Mouse (Mus musculus) midbrain, embryonic 14.5 days (tissue): ENCODE measurements around the gene Smarcc2. TPM values are rescaled to one million over a fixed set of nuclear protein-coding genes. Genes with fewer than 3 reads are reported as not detected.
"Not testable (repeated sequence)": the region's sequence is repeated elsewhere in the genome, so short reads cannot be mapped to it uniquely, and the experiment has no call there.

Experiments
- ATAC-seq: fragments of 200-750 bp; cut with Nextera tagmentation; 2 replicates; pipeline ENCODE4 v1.8.0; 2017; ENCODE audit warnings: moderate number of reproducible peaks, moderate library complexity; ENCODE audit not compliant: low FRiP score, low TSS enrichment
- DNase-seq: peaks from one replicate; pipeline ENCODE4 v3.0.0-alpha.2; 2015
- H3K27ac ChIP-seq: fragments of 300-500 bp; sonication (generic); replicated peaks from 2 replicates; pipeline ENCODE4 v1.5.1; 2014; ENCODE audit warnings: mild to moderate bottlenecking, low read depth, low read length, moderate library complexity
- H3K27me3 ChIP-seq: fragments of 300-500 bp; sonication (generic); 2 replicates; pipeline ENCODE4 v1.6.1; 2014; ENCODE audit warnings: low read length, control low read depth, mixed read lengths; ENCODE audit not compliant: control insufficient read depth, insufficient read depth
- H3K36me3 ChIP-seq: fragments of 300-500 bp; sonication (generic); 2 replicates; pipeline ENCODE4 v1.6.1; 2014; ENCODE audit warnings: low read length, control low read depth; ENCODE audit not compliant: control insufficient read depth, insufficient read depth
- H3K4me1 ChIP-seq: fragments of 300-500 bp; sonication (generic); 2 replicates; pipeline ENCODE4 v1.6.1; 2014; ENCODE audit warnings: mild to moderate bottlenecking, antibody characterized with exemption, low read length, control low read depth; ENCODE audit not compliant: control insufficient read depth, insufficient read depth
- H3K4me2 ChIP-seq: fragments of 300-500 bp; sonication (generic); 2 replicates; pipeline ENCODE4 v1.6.1; 2014; ENCODE audit warnings: mild to moderate bottlenecking, low read length, moderate library complexity
- H3K4me3 ChIP-seq: fragments of 300-500 bp; sonication (generic); replicated peaks from 2 replicates; pipeline ENCODE4 v1.5.1; 2014; ENCODE audit warnings: low read depth, low read length
- H3K9ac ChIP-seq: fragments of 300-500 bp; sonication (generic); replicated peaks from 2 replicates; pipeline ENCODE4 v1.6.1; 2014; ENCODE audit warnings: mild to moderate bottlenecking, low read length, moderate library complexity
- H3K9me3 ChIP-seq: fragments of 300-500 bp; sonication (generic); 2 replicates; pipeline ENCODE4 v1.6.1; 2016; ENCODE audit warnings: low read length, control low read depth, mixed read lengths; ENCODE audit not compliant: control insufficient read depth
- WGBS: fragments of 180-500 bp; shearing (Covaris S2); extraction: QIAGEN DNeasy Blood & Tissue Kit; methylation state at CpG from one replicate; pipeline ENCODE4 v1.1.7; 2014; 5-methylcytosine and 5-hydroxymethylcytosine counted together
- polyA plus RNA-seq: library from polyadenylated mRNA; unstranded; fragments of >200 nt; fragmentation: Nextera tagmentation; extraction: Ambion mirVana; gene quantifications from 2 replicates; pipeline ENCODE4 v1.2.1, GENCODE M21; 2014

The Smarcc2 gene
- polyA plus RNA-seq, 1 experiment from 2014 or later: 229 TPM

- peaks cover 77% of the 10 kb centered on the region for H3K36me3 ChIP-seq
- H3K27ac ChIP-seq: no peak overlapping the region
- H3K4me3 ChIP-seq: no peak overlapping the region
- DNase-seq: no peak
- H3K9ac ChIP-seq: no peak overlapping the region
- WGBS: 87% methylated on average over 4 of the region's 4 CpGs
- ATAC-seq: no peak
- peaks cover 17% of the 10 kb centered on the region for H3K4me1 ChIP-seq
- no peak overlapping the region for H3K4me2 ChIP-seq
- no peaks in the 10 kb centered on the region for H3K27me3 ChIP-seq
- no peaks in the 10 kb centered on the region for H3K9me3 ChIP-seq
Measured at GRCm38 (mm10) chr10:128488776-128489175, 29.7 kb downstream of the Smarcc2 start.

- H3K9ac ChIP-seq: no peak overlapping the region
- ATAC-seq (no peak), DNase-seq (peak; percentile 6)
- no peaks in the 10 kb centered on the region for H3K9me3 ChIP-seq
- H3K36me3 ChIP-seq: peaks cover 71% of the 10 kb centered on the region
- H3K4me2 ChIP-seq: no peak overlapping the region
- H3K27ac ChIP-seq: no peak overlapping the region
- H3K4me1 ChIP-seq: peaks cover 17% of the 10 kb centered on the region
- 73% methylated on average over 5 of the region's 5 CpGs for WGBS
- H3K27me3 ChIP-seq: no peaks in the 10 kb centered on the region
- H3K4me3 ChIP-seq: no peak overlapping the region
Measured at GRCm38 (mm10) chr10:128489380-128489779, 30.3 kb downstream of the Smarcc2 start.

GRCm38 (mm10) chr10:128489785-128490184 lies 30.7 kb downstream of the Smarcc2 start:
- no peaks in the 10 kb centered on the region for H3K27me3 ChIP-seq
- no peak overlapping the region for H3K9ac ChIP-seq
- no peak for DNase-seq
- peaks cover 21% of the 10 kb centered on the region for H3K4me1 ChIP-seq
- no peak overlapping the region for H3K4me2 ChIP-seq
- no peak overlapping the region for H3K27ac ChIP-seq
- no peaks in the 10 kb centered on the region for H3K9me3 ChIP-seq
- H3K4me3 ChIP-seq: no peak overlapping the region
- 60% methylated on average over 4 of the region's 4 CpGs for WGBS
- H3K36me3 ChIP-seq: peaks cover 70% of the 10 kb centered on the region
- no peak for ATAC-seq

GRCm38 (mm10) chr10:128490232-128490631 lies 31.2 kb downstream of the Smarcc2 start:
- WGBS: 77% methylated on average over 5 of the region's 5 CpGs
- Histone ChIP-seq H3K27me3 (no peaks in the 10 kb centered on the region), H3K27ac (no peak overlapping the region), H3K4me1 (peaks cover 24% of the 10 kb centered on the region), H3K9ac (no peak overlapping the region), H3K9me3 (no peaks in the 10 kb centered on the region), H3K36me3 (peaks cover 67% of the 10 kb centered on the region), H3K4me2 (no peak overlapping the region), H3K4me3 (no peak overlapping the region)
- DNase-seq: no peak
- ATAC-seq: no peak

- no peak overlapping the region for H3K4me2 ChIP-seq
- H3K9ac ChIP-seq: no peak overlapping the region; the same call in 1 of the 2 replicates
- no peaks in the 10 kb centered on the region for H3K27me3 ChIP-seq
- DNase-seq: no peak
- peaks cover 60% of the 10 kb centered on the region for H3K36me3 ChIP-seq
- no peak overlapping the region for H3K27ac ChIP-seq
- no peak for ATAC-seq
- 0 out of 2 replicates have a peak overlapping the region, but pooled peaks have one; percentile 81 for H3K4me3 ChIP-seq
- H3K4me1 ChIP-seq: peaks cover 24% of the 10 kb centered on the region
- 64% methylated on average over 5 of the region's 5 CpGs for WGBS
- H3K9me3 ChIP-seq: no peaks in the 10 kb centered on the region
Measured at GRCm38 (mm10) chr10:128490912-128491311, 31.9 kb downstream of the Smarcc2 start.

- Histone ChIP-seq H3K9me3 (no peaks in the 10 kb centered on the region), H3K27me3 (no peaks in the 10 kb centered on the region), H3K27ac (no peak overlapping the region; the same call in 1 of the 2 replicates), H3K4me3 (peak overlapping the region; percentile 81; the same call in 1 of the 2 replicates), H3K4me2 (peak overlapping the region; percentile 71), H3K36me3 (peaks cover 54% of the 10 kb centered on the region), H3K4me1 (peaks cover 24% of the 10 kb centered on the region), H3K9ac (peak overlapping the region; percentile 34; the same call in 1 of the 2 replicates)
- DNase-seq (peak; percentile 6), ATAC-seq (no peak)
- 85% methylated on average over 6 of the region's 6 CpGs for WGBS
Measured at GRCm38 (mm10) chr10:128491495-128491894, 32.4 kb downstream of the Smarcc2 start.

GRCm38 (mm10) chr10:128492051-128492450 lies 33.0 kb downstream of the Smarcc2 start:
- Histone ChIP-seq H3K4me1 (peaks cover 24% of the 10 kb centered on the region), H3K9ac (peak overlapping the region; percentile 72; the same call in 1 of the 2 replicates), H3K4me2 (peak overlapping the region; percentile 71), H3K36me3 (peaks cover 49% of the 10 kb centered on the region), H3K4me3 (peak overlapping the region; percentile 81)
- H3K27me3 ChIP-seq, H3K9me3 ChIP-seq, ATAC-seq, H3K27ac ChIP-seq, DNase-seq: not testable (repeated sequence)
- WGBS: 83% methylated on average over 8 of the region's 8 CpGs

GRCm38 (mm10) chr10:128492633-128493311 lies 33.7 kb downstream of the Smarcc2 start:
- no peaks in the 10 kb centered on the region for H3K9me3 ChIP-seq
- 29% methylated on average over 12 of the region's 12 CpGs for WGBS
- ATAC-seq (peak; percentile 28; the same call in 1 of the 2 replicates), DNase-seq (peak; percentile 69)
- H3K36me3 ChIP-seq: peaks cover 42% of the 10 kb centered on the region
- H3K9ac ChIP-seq: peak overlapping the region; percentile 72
- peaks cover 24% of the 10 kb centered on the region for H3K4me1 ChIP-seq
- peak overlapping the region; percentile 91 for H3K27ac ChIP-seq
- peak overlapping the region; percentile 71 for H3K4me2 ChIP-seq
- H3K4me3 ChIP-seq: peak overlapping the region; percentile 81
- no peaks in the 10 kb centered on the region for H3K27me3 ChIP-seq

GRCm38 (mm10) chr10:128493319-128493694 lies 34.3 kb downstream of the Smarcc2 start:
- Histone ChIP-seq H3K4me3 (peak overlapping the region; percentile 81), H3K4me1 (peaks cover 26% of the 10 kb centered on the region), H3K9ac (peak overlapping the region; percentile 72), H3K4me2 (peak overlapping the region; percentile 71), H3K9me3 (no peaks in the 10 kb centered on the region), H3K36me3 (peaks cover 36% of the 10 kb centered on the region), H3K27me3 (no peaks in the 10 kb centered on the region), H3K27ac (peak overlapping the region; percentile 91)
- DNase-seq (peak; percentile 62), ATAC-seq (peak; percentile 19)
- 1% methylated on average over 12 of the region's 12 CpGs for WGBS
